Mouse (Mus musculus): ENCODE data around the gene Tpd52l1.

Tpd52l1 gene

DNA sequence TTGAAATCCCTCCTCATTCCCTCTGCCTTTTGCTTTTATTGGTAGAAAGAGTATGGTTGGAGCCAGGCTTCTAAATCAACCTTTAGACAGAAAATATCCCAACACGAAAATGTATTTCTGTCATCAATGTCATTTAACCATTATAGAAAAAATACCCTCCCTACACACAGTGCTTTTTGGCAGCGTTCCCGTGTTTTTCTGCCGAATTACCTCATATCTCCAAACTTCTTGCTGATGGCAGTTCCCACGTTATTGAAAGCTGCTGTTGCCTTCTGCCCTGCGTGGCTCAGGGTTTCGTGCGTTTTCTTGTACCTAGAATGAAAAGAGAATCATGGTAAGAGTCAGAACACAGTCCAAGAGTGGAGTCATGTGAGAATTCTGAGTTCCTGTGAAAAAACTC, 99.4 kb downstream of the Tpd52l1 start:
- DNase-seq (ENCODE audit: low spot score in 2 of 2) = no peak

- no peak for DNase-seq (ENCODE audit: low spot score in 2 of 2)
Measured at GRCm38 (mm10) chr10:31336432-31336831, 109.3 kb downstream of the Tpd52l1 start.

GRCm38 (mm10) chr10:31331225-31331775, 114.5 kb downstream of the Tpd52l1 start:
- DNase-seq (ENCODE audit: low spot score in 2 of 2) = no peak

GRCm38 (mm10) chr10:31330286-31330962, 115.3 kb downstream of the Tpd52l1 start:
- DNase-seq (ENCODE audit: low spot score in 2 of 2) = no peak

DNA sequence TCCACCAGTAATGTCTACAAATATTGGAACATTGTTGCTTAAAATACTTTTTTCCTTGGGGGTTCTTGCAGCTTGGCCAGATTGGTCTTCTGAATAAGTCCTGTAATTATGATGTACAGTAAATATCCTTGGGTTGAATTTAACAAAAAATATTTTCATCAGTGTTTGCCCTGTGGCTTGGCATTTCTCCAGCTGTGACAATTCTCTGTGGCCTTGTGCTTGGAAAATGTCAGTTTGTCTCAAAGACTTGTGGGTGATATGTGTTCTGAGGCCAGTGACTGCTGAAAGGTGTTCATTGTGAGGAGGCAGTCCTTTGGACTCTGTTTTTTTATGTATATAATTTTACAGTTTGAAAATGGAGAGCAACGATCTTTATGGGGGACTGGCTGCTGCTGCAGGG, 116.3 kb downstream of the Tpd52l1 start:
- no peak for DNase-seq (ENCODE audit: low spot score in 2 of 2)

DNA sequence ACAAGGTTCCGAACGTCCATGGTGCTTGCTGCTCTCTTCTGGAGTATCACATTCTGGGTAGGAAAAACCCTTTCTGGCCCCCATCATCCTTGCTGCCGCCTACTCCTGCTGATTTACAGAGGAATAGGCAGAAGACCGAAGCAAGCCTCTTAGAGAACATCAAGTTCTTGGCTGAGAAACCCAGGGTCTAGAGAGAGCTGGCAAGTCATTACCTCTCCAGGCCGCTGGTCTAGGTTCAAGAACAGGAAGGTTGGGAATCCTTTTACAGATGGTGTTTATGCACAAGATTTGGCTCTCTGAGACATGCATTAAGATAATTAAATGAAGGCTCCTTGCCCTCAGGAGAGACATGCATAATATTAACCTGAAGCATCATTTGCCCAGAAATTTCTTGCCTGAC, 127.3 kb downstream of the Tpd52l1 start:
- no peak for DNase-seq (ENCODE audit: low spot score in 2 of 2)

GRCm38 (mm10) chr10:31312865-31313848, 132.6 kb downstream of the Tpd52l1 start, which contains the start of gene Hddc2:
TSS of gene Hddc2 (plus strand) at chr10:31313383.
- peak; percentile 70 to 77 for DNase-seq (ENCODE audit: low spot score in 2 of 2)

DNA sequence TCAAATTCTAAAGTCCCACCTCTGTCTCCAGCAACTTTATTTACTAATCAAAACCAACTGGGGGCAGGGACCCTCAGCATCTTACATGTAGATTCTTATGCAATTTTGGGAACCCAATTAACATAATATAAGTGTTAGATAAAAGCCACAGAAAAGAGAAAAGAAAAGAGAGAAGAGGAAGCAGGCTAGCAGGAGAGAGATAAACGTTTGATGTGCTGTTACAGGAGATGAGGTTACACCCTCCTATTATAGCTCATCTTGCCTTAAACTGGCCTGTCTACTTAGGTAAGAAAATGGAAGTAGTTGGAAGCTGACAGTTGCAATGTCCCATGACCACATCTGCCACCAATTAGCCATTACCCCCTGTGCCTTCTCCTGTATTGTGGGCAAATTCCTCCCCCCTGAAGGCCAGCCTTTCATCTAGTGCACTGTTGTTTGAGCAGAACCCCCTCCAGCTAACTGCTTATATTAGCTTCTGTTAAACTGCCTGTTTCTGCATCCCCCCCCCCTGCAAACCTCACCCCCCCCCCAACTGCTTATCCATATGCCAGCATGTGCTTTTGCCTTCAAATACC, 138.6 kb downstream of the Tpd52l1 start:
- no peak for DNase-seq (ENCODE audit: low spot score in 2 of 2)

- DNase-seq (ENCODE audit: low spot score in 2 of 2) = no peak
Measured at GRCm38 (mm10) chr10:31303446-31303845, 142.3 kb downstream of the Tpd52l1 start.

- no peak for DNase-seq (ENCODE audit: low spot score in 2 of 2)
Measured at GRCm38 (mm10) chr10:31300292-31300691, 145.5 kb downstream of the Tpd52l1 start.

GRCm38 (mm10) chr10:31298921-31299574, 146.7 kb downstream of the Tpd52l1 start:
- peak; percentile 36 to 39 for DNase-seq (ENCODE audit: low spot score in 2 of 2)

- DNase-seq (ENCODE audit: low spot score in 2 of 2) = no peak
Measured at GRCm38 (mm10) chr10:31298263-31298662, 147.5 kb downstream of the Tpd52l1 start.

GRCm38 (mm10) chr10:31297106-31297505, 148.7 kb downstream of the Tpd52l1 start:
- no peak for DNase-seq (ENCODE audit: low spot score in 2 of 2)

- no peak for DNase-seq (ENCODE audit: low spot score in 2 of 2)
Measured at GRCm38 (mm10) chr10:31296458-31296857, 149.3 kb downstream of the Tpd52l1 start.

DNA sequence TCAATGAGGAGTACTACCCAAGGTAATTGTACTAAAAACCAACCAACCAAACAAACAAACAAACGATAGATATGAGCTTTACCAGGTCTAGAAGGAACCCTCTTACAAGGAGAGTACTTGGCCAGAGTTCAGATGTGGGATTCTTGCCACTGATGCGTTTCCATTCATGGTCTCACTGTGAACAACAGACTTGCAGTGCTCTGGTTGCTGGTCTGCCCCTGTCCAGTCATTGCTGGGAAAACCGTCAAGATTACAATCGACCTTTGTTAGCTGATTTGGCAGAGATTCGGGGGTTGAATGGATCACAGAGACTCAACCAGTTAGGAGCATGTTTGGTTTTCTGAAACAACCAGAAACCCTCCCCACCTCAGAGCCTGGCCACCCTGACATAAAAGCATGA, 150.1 kb downstream of the Tpd52l1 start:
- DNase-seq (ENCODE audit: low spot score in 2 of 2) = no peak

GRCm38 (mm10) chr10:31288697-31289390, 156.9 kb downstream of the Tpd52l1 start:
- no peak for DNase-seq (ENCODE audit: low spot score in 2 of 2)

DNA sequence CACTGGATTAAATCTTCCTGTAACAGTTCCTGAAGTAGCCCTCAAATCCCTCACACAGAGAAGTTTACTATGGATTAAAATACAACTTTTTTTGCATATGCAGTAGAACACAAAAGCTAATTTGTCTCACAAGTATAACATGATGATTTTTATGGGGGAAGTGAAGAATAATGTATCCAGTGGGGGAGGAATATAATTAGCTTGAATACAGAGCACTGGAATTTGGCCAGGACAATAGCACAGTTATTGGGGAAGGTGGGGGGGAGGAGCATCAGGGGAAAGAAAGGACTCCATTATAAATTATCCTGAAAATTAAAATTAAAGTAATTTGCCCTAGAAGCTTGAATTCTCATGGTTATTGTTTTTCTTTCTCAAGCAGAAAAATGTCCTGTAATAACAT, 158.0 kb downstream of the Tpd52l1 start:
- DNase-seq (ENCODE audit: low spot score in 2 of 2) = no peak

Data from natural killer cell, adult 2 months (primary cell).